In genomic region chr7:142082607-142083006, GRCm38 (mm10) we compare ENCODE assay signal across 14 mouse cellular contexts. TPM values are rescaled to one million over a fixed set of nuclear protein-coding genes. Genes with fewer than 3 reads are reported as not detected.
DNase-seq lines count a peak whose midpoint lies in the region; ATAC-seq and TF ChIP-seq lines count a peak whose summit lies in the region.
"Had no signal": no experiment of that assay in that cellular context is flagged by ENCODE, and none has a peak within 500 bp of the region (broad histone marks: within the 10 kb centered on the region; RNA-seq: fewer than 3 reads in every experiment).

No protein-coding gene starts in this region.

- DNase-seq in forebrain, embryonic 14.5 days (ENCODE audit: low spot score) = no peak
- no peak for DNase-seq in midbrain, embryonic 10.5 days (ENCODE audit: low spot score)
- DNase-seq in midbrain, postnatal 0 days (ENCODE audit: low spot score) = no peak
- DNase-seq in hindbrain, embryonic 14.5 days (ENCODE audit: low spot score) = no peak
- no peak for DNase-seq in lung, adult 18-20 months
- DNase-seq in frontal cortex, postnatal 25 days (ENCODE audit: low spot score in 2 of 2) = no peak
- DNase-seq: adrenal gland, postnatal 14 days; gastrocnemius, postnatal 10 days; left cerebral cortex, postnatal 4 days had no signal

- peaks cover 17% of the 10 kb centered on the region for H3K4me1 ChIP-seq in forebrain, embryonic 12.5 days
- peaks cover 20% of the 10 kb centered on the region for H3K4me1 ChIP-seq in forebrain, embryonic 14.5 days (ENCODE audit: control insufficient read depth, insufficient read depth, low read length)
- peaks cover 15% of the 10 kb centered on the region for H3K4me1 ChIP-seq in midbrain, embryonic 10.5 days
- no peaks in the 10 kb centered on the region for H3K4me1 ChIP-seq in midbrain, postnatal 0 days (ENCODE audit: insufficient read depth, low read length)
- peaks cover 9% of the 10 kb centered on the region; the same call in 1 of the 2 replicates for H3K4me1 ChIP-seq in hindbrain, embryonic 14.5 days (replicated peaks; ENCODE audit: control insufficient read depth, insufficient read depth, low read length)
- peaks cover 30% of the 10 kb centered on the region for H3K4me1 ChIP-seq in neural tube, embryonic 15.5 days

- no peaks in the 10 kb centered on the region for H3K9me3 ChIP-seq in forebrain, embryonic 12.5 days
- H3K9me3 ChIP-seq in forebrain, embryonic 14.5 days (replicated peaks; ENCODE audit: control insufficient read depth, low read length) = no peaks in the 10 kb centered on the region
- H3K9me3 ChIP-seq in midbrain, embryonic 10.5 days (replicated peaks) = no peaks in the 10 kb centered on the region
- no peaks in the 10 kb centered on the region for H3K9me3 ChIP-seq in midbrain, postnatal 0 days (ENCODE audit: low read length)
- no peaks in the 10 kb centered on the region for H3K9me3 ChIP-seq in hindbrain, embryonic 14.5 days (ENCODE audit: control insufficient read depth, low read length)
- no peaks in the 10 kb centered on the region for H3K9me3 ChIP-seq in neural tube, embryonic 15.5 days (replicated peaks)

- no peak overlapping the region for H3K27ac ChIP-seq in forebrain, embryonic 12.5 days
- H3K27ac ChIP-seq in forebrain, embryonic 14.5 days (ENCODE audit: low read depth, low read length) = no peak overlapping the region
- H3K27ac ChIP-seq in midbrain, embryonic 10.5 days (replicated peaks) = peak overlapping the region; percentile 42; the same call in 1 of the 2 replicates
- no peak overlapping the region for H3K27ac ChIP-seq in midbrain, postnatal 0 days (ENCODE audit: low read depth, low read length)
- no peak overlapping the region for H3K27ac ChIP-seq in hindbrain, embryonic 14.5 days
- no peak overlapping the region for H3K27ac ChIP-seq in neural tube, embryonic 15.5 days (replicated peaks)

- no peak overlapping the region for H3K9ac ChIP-seq in forebrain, embryonic 12.5 days
- no peak overlapping the region; the same call in 1 of the 2 replicates for H3K9ac ChIP-seq in forebrain, embryonic 14.5 days (ENCODE audit: low read length)
- H3K9ac ChIP-seq in midbrain, postnatal 0 days (replicated peaks; ENCODE audit: low read length, poor library complexity, severe bottlenecking) = no peak overlapping the region
- H3K9ac ChIP-seq in hindbrain, embryonic 14.5 days = peak overlapping the region; percentile 16; the same call in 1 of the 2 replicates
- no peak overlapping the region for H3K9ac ChIP-seq in neural tube, embryonic 15.5 days (replicated peaks)

- H3K36me3 ChIP-seq in forebrain, embryonic 12.5 days (replicated peaks) = peaks cover 80% of the 10 kb centered on the region
- peaks cover 77% of the 10 kb centered on the region for H3K36me3 ChIP-seq in forebrain, embryonic 14.5 days (ENCODE audit: control insufficient read depth, insufficient read depth, low read length)
- H3K36me3 ChIP-seq in midbrain, embryonic 10.5 days = peaks cover 64% of the 10 kb centered on the region
- H3K36me3 ChIP-seq in midbrain, postnatal 0 days (ENCODE audit: insufficient read depth, low read length) = peaks cover 69% of the 10 kb centered on the region
- peaks cover 93% of the 10 kb centered on the region for H3K36me3 ChIP-seq in hindbrain, embryonic 14.5 days (replicated peaks; ENCODE audit: control insufficient read depth, insufficient read depth)
- peaks cover 81% of the 10 kb centered on the region for H3K36me3 ChIP-seq in neural tube, embryonic 15.5 days

- peak overlapping the region; percentile 21 for H3K4me2 ChIP-seq in forebrain, embryonic 12.5 days
- no peak overlapping the region for H3K4me2 ChIP-seq in forebrain, embryonic 14.5 days (ENCODE audit: low read length)
- no peak overlapping the region for H3K4me2 ChIP-seq in midbrain, postnatal 0 days (ENCODE audit: low read depth, low read length, poor library complexity, severe bottlenecking)
- no peak overlapping the region for H3K4me2 ChIP-seq in hindbrain, embryonic 14.5 days (replicated peaks)
- peak overlapping the region; percentile 26; the same call in 1 of the 2 replicates for H3K4me2 ChIP-seq in neural tube, embryonic 15.5 days

- peaks cover 52% of the 10 kb centered on the region for H3K27me3 ChIP-seq in forebrain, embryonic 12.5 days
- H3K27me3 ChIP-seq in forebrain, embryonic 14.5 days (replicated peaks; ENCODE audit: control insufficient read depth, insufficient read depth, low read length) = peaks cover 17% of the 10 kb centered on the region; the same call in 1 of the 2 replicates
- peaks cover 77% of the 10 kb centered on the region for H3K27me3 ChIP-seq in midbrain, embryonic 10.5 days (ENCODE audit: low read depth, poor library complexity, severe bottlenecking)
- H3K27me3 ChIP-seq in midbrain, postnatal 0 days (ENCODE audit: insufficient read depth, low read length) = no peaks in the 10 kb centered on the region
- peaks cover 11% of the 10 kb centered on the region; the same call in 1 of the 2 replicates for H3K27me3 ChIP-seq in hindbrain, embryonic 14.5 days (ENCODE audit: control insufficient read depth, insufficient read depth, low read length)
- H3K27me3 ChIP-seq in neural tube, embryonic 15.5 days (replicated peaks) = 0 out of 2 replicates have a peak, but pooled peaks cover 6% of the 10 kb centered on the region

- WGBS in forebrain, embryonic 12.5 days = 33% methylated on average over 16 of the region's 16 CpGs
- 38% methylated on average over 15 of the region's 16 CpGs for WGBS in forebrain, embryonic 14.5 days
- WGBS in midbrain, embryonic 10.5 days = 14% methylated on average over 16 of the region's 16 CpGs
- 53% methylated on average over 15 of the region's 16 CpGs for WGBS in midbrain, postnatal 0 days
- 33% methylated on average over 15 of the region's 16 CpGs for WGBS in hindbrain, embryonic 14.5 days
- 39% methylated on average over 16 of the region's 16 CpGs for WGBS in neural tube, embryonic 15.5 days

- peak overlapping the region; percentile 16; the same call in 1 of the 2 replicates for H3K4me3 ChIP-seq in forebrain, embryonic 12.5 days (replicated peaks)
- no peak overlapping the region for H3K4me3 ChIP-seq in forebrain, embryonic 14.5 days (ENCODE audit: low read depth, low read length)
- peak overlapping the region; percentile 49 for H3K4me3 ChIP-seq in midbrain, embryonic 10.5 days
- no peak overlapping the region for H3K4me3 ChIP-seq in midbrain, postnatal 0 days (ENCODE audit: low read depth, low read length)
- no peak overlapping the region for H3K4me3 ChIP-seq in hindbrain, embryonic 14.5 days (replicated peaks; ENCODE audit: low read length)
- H3K4me3 ChIP-seq in neural tube, embryonic 15.5 days (replicated peaks) = no peak overlapping the region
- H3K4me3 ChIP-seq: erythroblast, embryonic 14.5 days had no signal

- ATAC-seq in forebrain, embryonic 12.5 days (ENCODE audit: low FRiP score) = no peak
- no peak for ATAC-seq in forebrain, embryonic 14.5 days
- no peak for ATAC-seq in midbrain, postnatal 0 days (ENCODE audit: low FRiP score)
- ATAC-seq in hindbrain, embryonic 14.5 days (ENCODE audit: low FRiP score) = no peak
- no peak for ATAC-seq in neural tube, embryonic 15.5 days (ENCODE audit: low FRiP score)

- no peak for TF ChIP-seq CTCF in midbrain, postnatal 0 days (IDR thresholded peaks at IDR 0.05)

RNA-seq across cellular contexts. Expression of gene Dusp8, which starts 13.0 kb away (rescaled TPM):
- 45.0 and 45.8 TPM in 2 replicates for polyA plus RNA-seq in forebrain, embryonic 12.5 days (2016; fragmentation: Nextera tagmentation; extraction: Ambion mirVana)
- polyA plus RNA-seq in forebrain, embryonic 14.5 days (2014; fragmentation: Nextera tagmentation; extraction: Ambion mirVana) = 58.0 and 84.8 TPM in 2 replicates
- polyA plus RNA-seq in midbrain, embryonic 10.5 days (2016; fragmentation: Nextera tagmentation; extraction: Ambion mirVana) = 6.4 and 13.2 TPM in 2 replicates
- total RNA-seq in midbrain, postnatal 0 days (2014; rRNA removed) = 144 and 175 TPM in 2 replicates
- 94.2 and 99.9 TPM in 2 replicates for polyA plus RNA-seq in midbrain, postnatal 0 days (2015; fragmentation: Nextera tagmentation; extraction: Ambion mirVana)
- 133 and 142 TPM in 2 replicates for polyA plus RNA-seq in hindbrain, embryonic 14.5 days (2014; fragmentation: Nextera tagmentation; extraction: Ambion mirVana)
- 110 and 132 TPM in 2 replicates for polyA plus RNA-seq in neural tube, embryonic 15.5 days (2015; fragmentation: Nextera tagmentation; extraction: Ambion mirVana)

RNA-seq across cellular contexts. Expression of gene Mob2, which starts 21.7 kb away (rescaled TPM):
- polyA plus RNA-seq in forebrain, embryonic 12.5 days (2016; fragmentation: Nextera tagmentation; extraction: Ambion mirVana) = 46.4 and 46.9 TPM in 2 replicates
- 53.6 and 57.9 TPM in 2 replicates for polyA plus RNA-seq in forebrain, embryonic 14.5 days (2014; fragmentation: Nextera tagmentation; extraction: Ambion mirVana)
- 62.2 and 64.0 TPM in 2 replicates for polyA plus RNA-seq in midbrain, embryonic 10.5 days (2016; fragmentation: Nextera tagmentation; extraction: Ambion mirVana)
- total RNA-seq in midbrain, postnatal 0 days (2014; rRNA removed) = 27.4 and 31.6 TPM in 2 replicates
- 38.0 and 41.3 TPM in 2 replicates for polyA plus RNA-seq in midbrain, postnatal 0 days (2015; fragmentation: Nextera tagmentation; extraction: Ambion mirVana)
- polyA plus RNA-seq in hindbrain, embryonic 14.5 days (2014; fragmentation: Nextera tagmentation; extraction: Ambion mirVana) = 46.4 and 50.2 TPM in 2 replicates
- polyA plus RNA-seq in neural tube, embryonic 15.5 days (2015; fragmentation: Nextera tagmentation; extraction: Ambion mirVana) = 51.2 and 55.6 TPM in 2 replicates

RNA-seq across cellular contexts. Expression of gene Gm45618, which starts 37.9 kb away (rescaled TPM):
- not detected in 2 replicates for polyA plus RNA-seq in forebrain, embryonic 12.5 days (2016; fragmentation: Nextera tagmentation; extraction: Ambion mirVana)
- polyA plus RNA-seq in forebrain, embryonic 14.5 days (2014; fragmentation: Nextera tagmentation; extraction: Ambion mirVana) = not detected in 2 replicates
- polyA plus RNA-seq in midbrain, embryonic 10.5 days (2016; fragmentation: Nextera tagmentation; extraction: Ambion mirVana) = 0.29 TPM in 1 of 2 replicates, not detected in the other
- not detected in 2 replicates for total RNA-seq in midbrain, postnatal 0 days (2014; rRNA removed)
- not detected in 2 replicates for polyA plus RNA-seq in midbrain, postnatal 0 days (2015; fragmentation: Nextera tagmentation; extraction: Ambion mirVana)
- polyA plus RNA-seq in hindbrain, embryonic 14.5 days (2014; fragmentation: Nextera tagmentation; extraction: Ambion mirVana) = not detected in 2 replicates
- polyA plus RNA-seq in neural tube, embryonic 15.5 days (2015; fragmentation: Nextera tagmentation; extraction: Ambion mirVana) = 0.40 and 0.50 TPM in 2 replicates
- total RNA-seq: adrenal gland, postnatal 14 days; gastrocnemius, postnatal 10 days; hematopoietic stem cell, adult 5-6 weeks; layer of hippocampus, adult 18-20 months; left cerebral cortex, postnatal 4 days had no signal
- polyA plus RNA-seq: erythroblast, embryonic 14.5 days had no signal

RNA-seq across cellular contexts. Expression of gene Gm39115, which starts 53.2 kb away (rescaled TPM):
- not detected in 2 replicates for polyA plus RNA-seq in forebrain, embryonic 12.5 days (2016; fragmentation: Nextera tagmentation; extraction: Ambion mirVana)
- polyA plus RNA-seq in forebrain, embryonic 14.5 days (2014; fragmentation: Nextera tagmentation; extraction: Ambion mirVana) = not detected in 2 replicates
- polyA plus RNA-seq in midbrain, embryonic 10.5 days (2016; fragmentation: Nextera tagmentation; extraction: Ambion mirVana) = not detected in 2 replicates
- not detected in 2 replicates for total RNA-seq in midbrain, postnatal 0 days (2014; rRNA removed)
- not detected in 2 replicates for polyA plus RNA-seq in midbrain, postnatal 0 days (2015; fragmentation: Nextera tagmentation; extraction: Ambion mirVana)
- not detected in 2 replicates for polyA plus RNA-seq in hindbrain, embryonic 14.5 days (2014; fragmentation: Nextera tagmentation; extraction: Ambion mirVana)
- not detected in 2 replicates for polyA plus RNA-seq in neural tube, embryonic 15.5 days (2015; fragmentation: Nextera tagmentation; extraction: Ambion mirVana)
- total RNA-seq: adrenal gland, postnatal 14 days; gastrocnemius, postnatal 10 days; hematopoietic stem cell, adult 5-6 weeks; layer of hippocampus, adult 18-20 months; left cerebral cortex, postnatal 4 days had no signal
- polyA plus RNA-seq: erythroblast, embryonic 14.5 days had no signal

Comparison
In these comparisons a context has a peak if more than half of its experiments do, and no peak if none do; other contexts are left out.
1. H3K4me2 ChIP-seq: peak in forebrain, embryonic 12.5 days (single experiment) and neural tube, embryonic 15.5 days (single experiment); none in forebrain, embryonic 14.5 days (single experiment), midbrain, postnatal 0 days (single experiment) and hindbrain, embryonic 14.5 days (single experiment).
2. H3K4me3 ChIP-seq: peak in forebrain, embryonic 12.5 days (single experiment) and midbrain, embryonic 10.5 days (single experiment); none in forebrain, embryonic 14.5 days (single experiment), midbrain, postnatal 0 days (single experiment), hindbrain, embryonic 14.5 days (single experiment) and neural tube, embryonic 15.5 days (single experiment).